Mouse (Mus musculus) testis, postnatal 14 days (tissue): Measurements from ENCODE around the gene Batf.
"Not testable (repeated sequence)": the region's sequence is repeated elsewhere in the genome, so short reads cannot be mapped to it uniquely, and the experiment has no call there.

Source experiments
- DNase-seq: peaks from one replicate; pipeline ENCODE4 v3.0.0; 2021; ENCODE audit warnings: low spot score

The Batf gene

GRCm38 (mm10) chr12:85686466-85687216 lies at the start of gene Batf:
Batf (plus strand) TSS chr12:85686669.
- DNase-seq = no peak

GRCm38 (mm10) chr12:85637932-85638331 lies 48.5 kb upstream of the Batf start:
- no peak for DNase-seq

GRCm38 (mm10) chr12:85638541-85639325 lies 47.7 kb upstream of the Batf start:
- no peak for DNase-seq

- DNase-seq = peak; percentile 43
Measured at GRCm38 (mm10) chr12:85639326-85640008, 47.0 kb upstream of the Batf start.

- no peak for DNase-seq
Measured at GRCm38 (mm10) chr12:85640852-85641563, 45.5 kb upstream of the Batf start.

- DNase-seq = no peak
Measured at GRCm38 (mm10) chr12:85641564-85641931, 44.9 kb upstream of the Batf start.

GRCm38 (mm10) chr12:85643735-85644134 lies 42.7 kb upstream of the Batf start:
- no peak for DNase-seq

- DNase-seq = no peak
Measured at GRCm38 (mm10) chr12:85645664-85646063, 40.8 kb upstream of the Batf start.

- no peak for DNase-seq
Measured at GRCm38 (mm10) chr12:85647346-85647745, 39.1 kb upstream of the Batf start.

- no peak for DNase-seq
Measured at GRCm38 (mm10) chr12:85647955-85648354, 38.5 kb upstream of the Batf start.

GRCm38 (mm10) chr12:85659319-85659718 lies 27.1 kb upstream of the Batf start:
- peak; percentile 39 for DNase-seq

- no peak for DNase-seq
Measured at GRCm38 (mm10) chr12:85660855-85661254, 25.6 kb upstream of the Batf start.

GRCm38 (mm10) chr12:85662232-85662631 lies 24.2 kb upstream of the Batf start:
- not testable (repeated sequence) for DNase-seq

- peak; percentile 63 for DNase-seq
Measured at GRCm38 (mm10) chr12:85662896-85663295, 23.6 kb upstream of the Batf start.

GRCm38 (mm10) chr12:85666112-85666511 lies 20.4 kb upstream of the Batf start:
- DNase-seq = no peak

- no peak for DNase-seq
Measured at GRCm38 (mm10) chr12:85667071-85667470, 19.4 kb upstream of the Batf start.

- no peak for DNase-seq
Measured at GRCm38 (mm10) chr12:85668696-85669095, 17.8 kb upstream of the Batf start.

GRCm38 (mm10) chr12:85670080-85670479 lies 16.4 kb upstream of the Batf start:
- no peak for DNase-seq

GRCm38 (mm10) chr12:85673914-85674313 lies 12.6 kb upstream of the Batf start:
- DNase-seq = no peak

GRCm38 (mm10) chr12:85679117-85679516 lies 7.4 kb upstream of the Batf start:
- DNase-seq = no peak

- no peak for DNase-seq
Measured at GRCm38 (mm10) chr12:85679808-85680207, 6.7 kb upstream of the Batf start.

- no peak for DNase-seq
Measured at GRCm38 (mm10) chr12:85682328-85682727, 4.1 kb upstream of the Batf start.
